Comparison of ENCODE assay signal across 19 mouse cellular contexts in genomic region chr19:48820493-48821282, GRCm38 (mm10).
DNase-seq lines count a peak whose midpoint lies in the region; ATAC-seq and TF ChIP-seq lines count a peak whose summit lies in the region.
"Had no signal": no experiment of that assay in that cellular context is flagged by ENCODE, and none has a peak within 500 bp of the region (broad histone marks: within the 10 kb centered on the region; RNA-seq: fewer than 3 reads in every experiment).

No protein-coding gene starts in this region.

- no peak for TF ChIP-seq EP300 in stomach, postnatal 0 days (optimal IDR thresholded peaks at IDR 0.05)

- H3K4me3 ChIP-seq in kidney, embryonic 14.5 days (ENCODE audit: low read length) = no peak overlapping the region
- H3K4me3 ChIP-seq in stomach, embryonic 14.5 days (ENCODE audit: low read depth, low read length) = no peak overlapping the region
- no peak overlapping the region for H3K4me3 ChIP-seq in stomach, postnatal 0 days (ENCODE audit: low read depth, low read length)
- H3K4me3 ChIP-seq: gastrocnemius, adult 2 months; heart, adult 2 months; limb, embryonic 12.5 days; midbrain, embryonic 10.5 days had no signal

- no peaks in the 10 kb centered on the region for H3K4me1 ChIP-seq in kidney, embryonic 14.5 days (ENCODE audit: control insufficient read depth, insufficient read depth, low read length)
- no peaks in the 10 kb centered on the region for H3K4me1 ChIP-seq in stomach, embryonic 14.5 days (ENCODE audit: control insufficient read depth, insufficient read depth, low read length)
- H3K4me1 ChIP-seq in stomach, postnatal 0 days (replicated peaks; ENCODE audit: control insufficient read depth, insufficient read depth) = no peaks in the 10 kb centered on the region
- H3K4me1 ChIP-seq: limb, embryonic 12.5 days; midbrain, embryonic 10.5 days had no signal

- no peak overlapping the region for H3K4me2 ChIP-seq in kidney, embryonic 14.5 days (replicated peaks; ENCODE audit: low read depth, low read length)
- no peak overlapping the region for H3K4me2 ChIP-seq in stomach, embryonic 14.5 days (replicated peaks; ENCODE audit: low read depth, low read length)
- no peak overlapping the region for H3K4me2 ChIP-seq in stomach, postnatal 0 days (replicated peaks; ENCODE audit: low read depth)
- H3K4me2 ChIP-seq: hindbrain, embryonic 14.5 days; limb, embryonic 12.5 days had no signal

- no peak for DNase-seq in kidney, postnatal 10 days
- no peak for DNase-seq in stomach, postnatal 0 days (ENCODE audit: low spot score)
- DNase-seq in left cerebral cortex, postnatal 36 days (ENCODE audit: low spot score in 2 of 2) = peak; percentile 45 to 46
- DNase-seq in lung, postnatal 36 days = no peak
- no peak for DNase-seq in ovary, postnatal 14 days (ENCODE audit: low spot score)
- DNase-seq: adrenal gland, postnatal 14 days; cerebellum, postnatal 25 days; gastrocnemius, adult 2 months; heart, adult 2 months; lung, postnatal 10 days; thymus, adult 18-20 months had no signal

- peak overlapping the region; percentile 4; the same call in 1 of the 2 replicates for H3K27ac ChIP-seq in kidney, embryonic 14.5 days (ENCODE audit: low read depth, low read length)
- H3K27ac ChIP-seq in stomach, embryonic 14.5 days (ENCODE audit: low read length) = no peak overlapping the region
- no peak overlapping the region for H3K27ac ChIP-seq in stomach, postnatal 0 days (replicated peaks)
- H3K27ac ChIP-seq: gastrocnemius, adult 2 months; heart, adult 2 months; hindbrain, embryonic 14.5 days; limb, embryonic 12.5 days; liver, embryonic 14.5 days; midbrain, embryonic 10.5 days had no signal

- H3K27me3 ChIP-seq in kidney, embryonic 14.5 days (ENCODE audit: control insufficient read depth, insufficient read depth, low read length) = no peaks in the 10 kb centered on the region
- no peaks in the 10 kb centered on the region for H3K27me3 ChIP-seq in stomach, embryonic 14.5 days (ENCODE audit: control insufficient read depth, insufficient read depth, low read length)
- H3K27me3 ChIP-seq in stomach, postnatal 0 days (ENCODE audit: control insufficient read depth, insufficient read depth, low read length) = no peaks in the 10 kb centered on the region
- H3K27me3 ChIP-seq: CH12.LX; limb, embryonic 12.5 days had no signal

- no peaks in the 10 kb centered on the region for H3K36me3 ChIP-seq in kidney, embryonic 14.5 days (ENCODE audit: control insufficient read depth, insufficient read depth, low read length)
- no peaks in the 10 kb centered on the region for H3K36me3 ChIP-seq in stomach, embryonic 14.5 days (ENCODE audit: control insufficient read depth, insufficient read depth, low read length)
- no peaks in the 10 kb centered on the region for H3K36me3 ChIP-seq in stomach, postnatal 0 days (ENCODE audit: control insufficient read depth, insufficient read depth, low read length)
- H3K36me3 ChIP-seq: limb, embryonic 12.5 days; midbrain, embryonic 10.5 days had no signal

- no peak overlapping the region for H3K9ac ChIP-seq in kidney, embryonic 14.5 days (ENCODE audit: low read depth, low read length)
- H3K9ac ChIP-seq in stomach, embryonic 14.5 days (replicated peaks; ENCODE audit: low read depth, low read length) = no peak overlapping the region
- H3K9ac ChIP-seq in stomach, postnatal 0 days (ENCODE audit: low read length) = no peak overlapping the region
- H3K9ac ChIP-seq: hindbrain, embryonic 14.5 days; limb, embryonic 12.5 days; liver, embryonic 14.5 days had no signal

- H3K9me3 ChIP-seq in kidney, embryonic 14.5 days (ENCODE audit: control insufficient read depth, low read length) = no peaks in the 10 kb centered on the region
- H3K9me3 ChIP-seq in stomach, embryonic 14.5 days (ENCODE audit: control insufficient read depth, low read depth, low read length) = no peaks in the 10 kb centered on the region
- no peaks in the 10 kb centered on the region for H3K9me3 ChIP-seq in stomach, postnatal 0 days (ENCODE audit: control insufficient read depth, low read length)
- H3K9me3 ChIP-seq: limb, embryonic 12.5 days; midbrain, embryonic 10.5 days had no signal

- WGBS in kidney, embryonic 14.5 days = 36% methylated on average over 5 of the region's 5 CpGs
- 67% methylated on average over 5 of the region's 5 CpGs for WGBS in stomach, embryonic 14.5 days
- 70% methylated on average over 5 of the region's 5 CpGs for WGBS in stomach, postnatal 0 days

- peak; percentile 97 for ATAC-seq in kidney, embryonic 14.5 days (ENCODE audit: low FRiP score, low TSS enrichment)
- peak; percentile 28; the same call in 1 of the 2 replicates for ATAC-seq in stomach, embryonic 14.5 days (ENCODE audit: insufficient number of reproducible peaks, insufficient read depth, low FRiP score, low read depth)
- no peak for ATAC-seq in stomach, postnatal 0 days (ENCODE audit: low FRiP score, low TSS enrichment)
- ATAC-seq: intestine, embryonic 16.5 days had no signal

- intact Hi-C loops in left cerebral cortex, postnatal 36 days (cut with DNase I) = no loop called here

- no peak for TF ChIP-seq CTCF in stomach, postnatal 0 days (IDR thresholded peaks at IDR 0.05; ENCODE audit: low read depth)

Comparison
In these comparisons a context has a peak if more than half of its experiments do, and no peak if none do; other contexts are left out.
1. DNase-seq: peak in left cerebral cortex, postnatal 36 days (2 of 2); none in kidney, postnatal 10 days (single experiment), stomach, postnatal 0 days (single experiment), lung, postnatal 36 days (single experiment) and ovary, postnatal 14 days (single experiment).